Mouse (Mus musculus): ENCODE data around the gene H2-Eb1.

GRCm38 (mm10) chr17:34270940-34271339, 34.7 kb upstream of the H2-Eb1 start:
- TF ChIP-seq POLR2A (IDR thresholded peaks at IDR 0.05; ENCODE audit: low read depth, low read length) (no peak), CTCF (conservative IDR thresholded peaks at IDR 0.05; ENCODE audit: insufficient read depth, insufficient read length, low read depth, low read length) (no peak)

Measured in kidney, adult 2 months (tissue).